Mouse (Mus musculus) mouse embryonic stem cell (cell line): Measurements from ENCODE around the gene Scarf2.

Source experiments
- in situ Hi-C, 2 experiments: fragments of 300-500 bp; cut with MboI; formaldehyde crosslinking; loops; 1 replicate in 1 of 2; 3 replicates in 1 of 2; pipeline ENCODE4 v1.14.3; 2019 to 2020; ENCODE audit warnings: low sequenced_read_pairs in 2 of 2, low pct_unique_long_range_greater_than_20kb in 1 of 2, mixed read lengths in 1 of 2; ENCODE audit not compliant: unreplicated experiment in 1 of 2

Gene Scarf2

DNA sequence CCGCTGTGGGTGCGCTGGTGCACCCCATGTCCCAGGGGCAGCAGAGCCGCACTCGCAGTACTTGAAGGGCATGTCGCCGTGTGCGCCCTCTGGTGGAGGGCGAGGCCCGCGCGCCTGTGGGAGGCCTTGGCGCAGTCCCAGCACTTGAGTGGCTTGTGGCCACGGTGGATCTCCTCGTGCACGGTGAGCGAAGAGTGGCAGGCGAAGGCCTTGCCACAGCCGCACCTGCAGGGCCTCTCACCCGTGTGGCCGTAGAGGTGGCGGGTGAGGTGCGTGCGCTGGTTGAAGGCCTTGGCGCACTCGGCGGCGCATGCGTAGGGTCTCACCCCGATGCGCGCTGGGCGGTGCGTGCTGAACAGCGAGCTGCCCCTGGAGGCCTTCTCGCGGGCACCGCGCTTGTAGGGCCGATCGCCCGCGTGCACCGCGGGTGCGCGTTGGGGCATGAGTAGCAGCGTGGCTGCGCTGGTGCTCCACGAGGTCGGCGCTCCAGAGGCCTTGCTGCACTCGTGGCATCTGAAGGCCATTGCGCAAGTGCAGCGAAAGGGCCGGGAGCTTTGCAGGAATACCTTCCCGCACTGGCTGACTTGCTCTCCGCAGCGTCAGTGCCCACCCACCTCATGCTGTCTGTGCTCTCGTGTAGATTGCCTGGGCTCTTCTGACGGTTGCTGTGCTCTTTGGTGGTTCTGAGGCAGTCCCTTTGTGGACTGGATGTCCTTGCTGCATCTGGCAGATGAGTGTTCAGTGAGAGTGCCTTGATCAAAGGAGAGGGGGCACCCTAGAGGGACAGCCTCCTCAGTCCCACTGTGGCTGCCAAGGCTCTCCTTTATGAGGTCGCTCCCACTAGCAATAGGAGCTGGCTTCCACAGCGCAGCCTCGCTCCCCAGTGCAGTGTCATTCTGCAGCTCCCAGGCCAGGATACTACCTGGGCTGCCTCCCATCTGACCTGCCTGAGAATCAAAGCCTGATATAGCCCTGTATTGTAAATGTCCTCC lies 18.6 kb downstream of the Scarf2 start:
- in situ Hi-C loops = loop anchor here in 1 of 2 experiments (25.0 kb wide), 1 partner anchor 772 kb away; the partner anchor contains the start of gene Tbx1

DNA sequence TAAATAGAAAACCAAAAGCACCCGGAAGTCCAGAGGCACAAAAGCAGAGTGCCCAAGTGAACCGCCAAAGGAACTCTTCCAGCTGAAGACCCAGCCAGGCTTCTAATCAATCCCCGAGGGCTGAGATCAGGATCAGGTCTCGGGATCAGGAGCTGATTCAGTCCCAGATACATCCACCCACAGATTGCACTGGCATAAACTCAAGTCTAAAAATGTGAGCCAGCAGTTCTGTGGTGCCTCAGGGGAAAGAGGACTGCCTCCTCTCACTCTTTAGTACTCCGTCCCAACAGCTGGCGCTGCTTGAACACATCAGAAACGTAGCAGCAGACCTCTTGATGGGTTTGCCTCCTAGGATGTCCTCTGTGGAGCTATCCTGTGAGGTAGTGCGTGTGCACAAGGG lies 19.4 kb downstream of the Scarf2 start:
- in situ Hi-C loops = loop anchor here in 1 of 2 experiments (25.0 kb wide), 1 partner anchor 771 kb away; the partner anchor contains the start of gene Tbx1

DNA sequence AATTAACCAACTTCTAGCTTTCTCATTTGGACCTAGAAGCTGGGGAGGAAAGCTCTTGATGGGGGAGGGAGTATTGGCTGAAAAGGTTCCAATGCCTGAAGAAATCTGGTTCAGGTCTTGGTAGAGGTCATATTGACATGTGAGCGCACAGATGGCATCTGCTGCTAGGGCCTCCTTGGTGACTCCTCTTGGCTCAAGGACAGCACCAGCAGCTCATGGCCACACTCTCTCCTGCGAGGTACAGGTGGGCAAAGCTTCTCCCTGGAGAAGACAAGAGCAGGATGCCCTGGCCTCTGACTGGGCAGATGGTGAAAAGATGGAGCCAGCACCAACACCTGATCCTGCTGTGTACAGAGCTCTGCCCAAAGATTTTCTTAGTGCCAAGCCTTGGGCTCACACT lies 29.4 kb downstream of the Scarf2 start:
- in situ Hi-C loops = no loop called here

DNA sequence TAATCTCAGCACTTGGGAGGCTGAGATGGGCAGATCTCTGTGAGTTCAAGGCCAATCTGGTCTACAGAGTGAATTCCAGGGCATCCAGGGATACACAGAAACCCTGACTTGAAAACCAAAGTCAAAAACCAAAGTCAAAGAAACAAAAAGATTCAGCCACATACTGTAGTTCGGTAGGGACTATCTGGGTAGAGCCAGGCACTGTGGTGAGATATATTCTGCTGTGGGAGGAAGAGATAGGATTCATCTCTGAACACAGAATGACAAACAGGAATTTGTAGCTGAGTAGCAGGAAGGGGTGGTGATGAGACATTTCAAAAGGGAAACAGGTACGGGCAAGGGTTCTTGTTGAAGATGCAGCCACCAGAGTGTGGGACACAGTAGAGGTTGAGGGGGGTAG lies 31.1 kb downstream of the Scarf2 start:
- in situ Hi-C loops = no loop called here

DNA sequence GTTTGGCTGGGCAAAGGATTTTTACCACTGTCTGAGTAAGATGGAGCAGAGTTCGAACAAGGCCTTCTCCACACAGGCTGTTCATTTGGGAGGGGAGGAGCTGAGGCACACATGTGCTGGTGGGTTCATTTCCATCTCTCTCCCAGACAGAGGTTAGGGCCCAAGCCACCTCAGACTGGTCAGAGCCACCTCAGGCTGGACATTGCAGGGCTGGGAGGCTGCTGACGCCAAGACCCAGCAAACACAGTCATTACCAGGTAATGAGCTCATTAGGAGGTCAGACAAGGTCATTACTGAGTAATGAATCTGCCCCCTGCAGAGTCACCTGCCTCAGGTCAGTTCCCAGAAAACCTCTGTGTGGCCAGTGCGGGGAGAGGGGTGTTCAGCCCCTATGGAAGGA lies 31.8 kb downstream of the Scarf2 start:
- in situ Hi-C loops = no loop called here

DNA sequence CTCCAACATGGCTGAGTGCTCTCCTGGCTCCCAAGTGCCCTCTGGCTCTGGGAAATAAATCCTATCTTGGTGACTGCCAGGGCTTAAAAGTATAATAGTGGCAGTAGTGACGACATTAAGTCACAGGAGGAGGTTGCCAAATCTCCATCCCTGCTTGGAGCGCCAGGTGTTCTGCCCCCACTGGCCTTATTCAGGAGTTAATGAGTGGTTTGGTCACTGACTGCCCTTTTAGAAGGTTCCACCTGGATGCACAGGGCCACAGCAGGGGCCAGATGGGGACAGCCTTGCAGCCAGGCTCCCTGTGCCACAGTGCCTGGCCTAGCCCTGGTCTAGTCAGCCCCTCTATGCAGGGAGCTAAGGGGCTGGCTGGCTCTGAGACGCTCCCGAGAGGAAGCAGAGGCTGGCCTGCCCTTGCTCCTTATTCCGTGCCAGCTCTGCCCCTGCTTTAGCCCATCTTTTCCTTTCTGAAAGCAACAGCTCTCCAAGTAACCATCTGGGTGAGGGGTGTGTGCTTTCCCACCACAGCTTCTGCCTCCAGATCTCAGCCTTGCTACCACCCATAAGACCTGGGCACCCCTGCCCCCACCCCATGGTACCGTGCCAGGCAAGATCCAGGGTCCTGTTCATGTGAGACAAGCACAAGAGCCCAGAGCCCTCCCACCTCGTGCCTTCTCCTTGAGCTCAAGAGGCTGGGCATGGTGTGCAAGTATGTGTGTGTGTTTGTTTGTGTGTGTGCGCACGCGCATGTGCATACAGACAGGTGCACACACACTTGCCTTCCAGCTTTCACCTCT lies 33.5 kb downstream of the Scarf2 start:
- in situ Hi-C loops = no loop called here

DNA sequence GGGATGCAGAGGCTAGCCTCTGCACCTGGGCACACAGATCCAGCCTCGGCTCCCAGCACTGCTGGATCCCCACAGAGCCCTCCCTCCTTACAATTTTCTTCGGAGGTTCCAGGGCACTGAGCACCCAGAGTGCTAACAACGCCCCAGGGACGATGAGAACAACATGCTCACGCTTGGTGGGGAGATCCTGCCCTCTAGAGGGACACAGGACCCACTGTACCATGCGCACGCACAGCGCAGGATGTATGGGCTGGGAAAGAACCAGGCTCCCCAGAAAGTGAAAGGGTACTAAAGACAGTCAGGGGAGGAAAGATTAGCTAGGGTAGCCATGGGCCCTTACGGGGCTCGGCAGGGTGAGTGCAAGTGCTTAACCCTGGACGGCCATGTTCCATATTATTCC lies 34.7 kb downstream of the Scarf2 start:
- in situ Hi-C loops = no loop called here

DNA sequence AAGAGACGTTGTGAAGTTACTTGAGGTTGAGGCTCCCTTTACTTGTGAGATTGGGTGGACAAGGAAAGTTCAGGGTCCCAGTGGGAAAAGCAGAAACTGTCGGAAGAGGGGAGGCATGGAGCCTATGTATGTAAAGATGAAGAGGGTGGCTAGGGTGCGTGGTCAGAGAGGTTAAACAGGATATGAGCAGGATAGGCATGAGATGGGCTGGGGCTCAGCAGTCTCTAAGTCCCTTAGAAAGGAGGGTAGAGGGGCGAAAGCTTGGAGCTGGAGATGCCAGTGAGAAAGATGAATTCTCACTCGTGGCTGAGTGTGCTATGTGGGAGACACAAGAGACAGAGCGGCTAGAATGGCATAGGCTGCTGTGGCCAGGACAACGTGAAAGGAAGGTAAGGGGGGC lies 35.7 kb downstream of the Scarf2 start, which contains the start of gene B830017H08Rik:
TSS of gene B830017H08Rik (plus strand) at position 301 of the 400 bp plus-strand sequence.
- in situ Hi-C loops = no loop called here

DNA sequence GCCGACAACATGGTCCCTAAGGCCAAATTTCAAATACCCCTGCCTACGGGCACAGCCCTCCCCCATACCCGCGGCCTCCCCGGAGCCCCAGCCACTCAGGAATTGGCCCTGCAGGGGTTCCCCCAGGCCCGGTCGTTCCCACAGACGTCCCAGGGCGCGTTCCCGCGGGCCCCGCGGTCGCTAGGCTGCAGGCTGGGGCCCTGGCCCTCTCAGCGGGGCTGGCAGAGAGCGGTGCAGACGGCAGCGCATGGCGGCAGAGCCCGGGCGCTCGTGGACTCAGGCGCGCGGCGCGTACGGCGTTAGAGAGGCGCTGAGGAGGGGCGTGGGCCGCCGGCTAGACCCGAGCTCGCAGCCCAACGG lies 36.2 kb downstream of the Scarf2 start:
- in situ Hi-C loops = no loop called here

DNA sequence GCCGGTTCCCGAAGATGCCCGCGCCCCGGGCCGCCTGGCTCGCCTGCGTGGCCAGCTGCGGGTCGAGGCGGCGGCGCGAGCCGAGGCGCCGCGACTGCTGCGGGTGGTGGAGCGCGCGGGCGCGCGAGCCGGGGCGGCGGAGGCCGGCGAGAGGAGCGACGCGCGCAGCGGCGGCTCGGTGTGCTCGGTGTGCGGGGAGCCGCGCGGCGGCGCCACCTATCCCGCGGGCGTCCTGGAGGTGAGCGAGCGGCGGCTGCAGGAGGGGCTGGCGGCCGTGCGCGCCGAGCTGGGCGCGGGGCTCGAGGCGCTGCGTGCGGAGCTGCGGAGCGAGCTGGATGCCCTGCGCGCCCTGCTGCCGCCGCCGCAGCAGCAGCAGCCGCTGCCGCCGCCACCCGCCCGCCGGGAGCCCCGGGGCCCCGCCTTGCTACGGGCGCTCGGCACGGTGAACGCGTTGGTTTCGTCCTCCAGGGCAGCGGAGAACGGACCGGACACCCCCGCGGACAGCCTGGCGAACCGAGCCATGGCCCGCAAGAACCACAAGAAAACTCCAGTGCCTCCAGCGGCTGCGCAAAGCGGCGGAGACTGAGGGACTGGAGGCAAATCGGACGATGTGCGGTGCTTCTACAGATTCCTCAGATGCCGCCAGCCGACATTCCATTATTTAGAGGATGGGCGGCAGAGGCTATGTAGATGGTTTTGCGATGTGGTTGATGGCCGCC lies 36.8 kb downstream of the Scarf2 start:
- in situ Hi-C loops = no loop called here

DNA sequence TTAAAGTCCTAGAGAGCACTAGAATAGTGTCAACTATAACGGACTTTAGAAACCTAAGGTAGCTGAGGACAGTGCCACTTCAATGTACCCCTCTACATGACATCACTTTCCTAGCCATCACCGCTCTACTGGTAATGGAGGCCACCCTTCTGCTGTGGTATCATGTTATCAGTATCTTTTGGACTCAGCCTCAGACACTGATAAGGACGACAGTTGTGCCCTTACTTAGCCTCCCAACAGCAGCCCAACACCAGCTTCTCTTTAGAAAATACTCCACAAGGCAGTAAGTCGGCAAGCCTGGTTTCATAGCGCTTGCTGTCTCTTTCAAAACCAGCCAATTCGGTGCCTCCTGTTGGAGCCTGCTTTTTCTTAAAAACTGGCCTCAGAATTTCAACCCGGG lies 37.5 kb downstream of the Scarf2 start:
- in situ Hi-C loops = no loop called here

DNA sequence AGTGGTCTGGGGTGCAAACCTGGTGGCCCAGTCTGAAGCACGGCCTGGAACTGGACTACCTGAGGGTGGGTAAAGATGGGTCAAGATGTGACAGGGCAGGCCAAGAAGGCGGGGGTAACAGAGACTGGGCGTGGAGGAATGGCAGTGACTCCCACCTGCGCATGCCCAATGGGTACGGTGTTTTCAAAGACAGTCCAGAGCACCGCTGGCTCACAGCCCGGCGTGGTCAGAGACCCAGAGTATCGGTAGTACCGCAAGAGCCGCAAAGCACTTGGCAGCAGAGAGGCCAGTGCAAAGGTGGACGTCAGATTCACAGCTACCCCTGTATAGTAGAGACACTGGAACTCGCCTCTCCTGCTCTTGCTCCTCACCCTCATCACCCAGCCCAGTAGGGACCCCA lies 38.4 kb downstream of the Scarf2 start:
- in situ Hi-C loops = no loop called here

DNA sequence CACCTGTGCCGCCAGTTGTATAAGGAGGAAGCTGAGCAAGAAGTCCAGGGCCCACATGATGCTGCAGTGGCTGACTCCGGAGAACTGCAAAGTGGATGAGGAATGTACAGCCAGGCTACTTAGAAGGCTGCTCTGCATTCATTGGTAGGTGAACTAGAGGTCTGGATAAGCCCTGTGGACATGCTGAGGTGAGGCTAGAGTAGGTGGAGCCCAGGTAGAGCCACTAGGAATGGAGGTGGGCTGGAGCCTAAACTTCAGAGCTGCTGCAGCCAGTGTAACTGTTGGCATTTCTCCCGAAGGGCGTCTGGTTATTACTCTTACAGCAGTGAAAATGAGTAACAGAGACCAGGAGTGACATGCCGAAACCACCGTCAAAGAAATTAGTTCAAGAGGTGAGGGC lies 41.0 kb downstream of the Scarf2 start, which contains the start of gene Car15:
TSS of gene Car15 (minus strand) at position 314 of the 400 bp plus-strand sequence.
- in situ Hi-C loops = no loop called here

DNA sequence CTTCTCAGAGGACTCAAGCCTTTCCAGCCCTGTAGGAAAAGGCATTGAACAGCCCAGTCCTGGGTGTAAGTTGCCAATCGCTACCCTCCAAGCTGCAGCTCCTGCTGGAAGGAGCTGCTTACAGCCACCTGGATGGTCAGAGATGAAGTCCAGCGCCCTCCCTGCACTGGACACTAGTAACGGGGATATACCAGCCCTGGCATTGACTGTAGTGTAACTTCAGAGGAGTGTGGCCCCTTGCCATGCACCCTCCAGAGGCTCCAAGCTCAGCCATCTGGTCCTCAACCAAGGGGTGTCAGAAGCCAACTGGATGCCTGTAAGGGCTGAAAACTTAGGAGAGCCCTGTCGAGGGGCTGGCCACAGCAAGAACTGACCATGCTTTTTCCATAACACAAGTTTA lies 42.9 kb downstream of the Scarf2 start:
- in situ Hi-C loops = no loop called here

DNA sequence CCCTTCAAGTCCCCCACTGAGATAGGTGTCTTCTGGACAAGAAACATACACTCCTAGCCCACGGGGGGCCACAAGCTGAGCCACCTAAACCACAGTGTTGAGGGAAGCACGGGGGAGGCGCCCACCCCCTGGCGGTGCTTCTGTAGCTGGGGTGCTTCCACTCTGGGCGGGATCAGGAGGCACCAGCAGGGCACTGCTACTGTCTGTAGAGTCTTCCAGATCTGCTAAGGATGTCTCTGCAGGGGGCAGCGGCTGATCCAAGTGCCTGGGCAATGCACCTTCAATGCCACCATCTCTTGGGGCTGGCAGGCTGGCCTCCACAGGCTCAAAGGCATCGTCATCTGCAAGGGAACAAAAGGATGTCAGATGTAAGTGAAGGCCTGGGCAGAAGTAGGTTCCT lies 45.4 kb downstream of the Scarf2 start:
- in situ Hi-C loops = no loop called here

DNA sequence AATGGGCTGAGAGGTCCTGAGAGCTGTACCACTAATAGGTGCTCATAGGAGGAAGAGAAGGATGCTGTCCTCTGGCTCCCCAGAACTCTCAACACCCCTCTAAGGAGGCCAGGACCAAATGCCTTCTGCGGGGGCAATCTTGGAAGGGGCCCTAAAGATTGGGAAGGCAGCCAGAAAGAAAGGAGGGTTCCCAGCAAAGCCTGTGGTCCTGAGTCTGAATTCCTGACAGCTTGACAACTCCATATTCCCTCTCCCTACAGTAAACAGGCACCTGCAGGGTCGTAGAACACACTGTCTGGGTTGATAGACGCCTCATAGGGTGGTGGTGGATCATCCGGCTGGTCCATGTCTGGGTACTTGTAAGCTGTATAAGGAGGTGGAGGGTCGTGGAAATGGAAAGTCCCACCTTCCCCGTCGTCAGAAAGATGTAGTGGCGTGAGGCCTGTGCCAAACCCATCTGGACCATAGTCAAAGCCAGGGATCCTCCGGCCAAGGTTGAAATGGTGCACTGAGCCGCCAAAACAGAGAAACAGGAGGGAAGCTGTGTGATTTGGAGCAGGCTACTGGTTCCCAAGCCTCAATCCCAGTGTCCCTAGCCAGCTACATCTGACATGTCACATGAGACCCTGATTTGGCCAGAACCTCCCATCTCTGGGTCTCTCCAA lies 46.8 kb downstream of the Scarf2 start:
- in situ Hi-C loops = no loop called here

DNA sequence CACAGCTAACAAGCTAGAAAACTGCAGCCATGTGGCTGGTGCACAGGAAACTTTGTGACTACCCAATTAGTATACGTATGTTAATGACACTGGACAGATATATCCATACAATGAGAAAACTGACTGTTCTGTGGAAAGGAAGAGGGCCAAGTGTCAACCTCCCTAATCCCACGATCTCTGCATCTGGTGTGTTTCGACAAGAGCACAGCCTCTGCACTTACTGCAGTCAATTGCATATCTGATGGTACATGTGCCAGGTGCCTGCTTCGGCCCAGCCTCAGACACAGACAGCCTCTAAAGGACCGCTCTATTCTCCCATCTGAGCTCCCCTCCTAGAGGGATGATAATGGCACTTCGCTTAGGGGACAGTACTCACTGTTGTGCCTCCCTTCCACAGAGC lies 51.3 kb downstream of the Scarf2 start:
- in situ Hi-C loops = no loop called here

DNA sequence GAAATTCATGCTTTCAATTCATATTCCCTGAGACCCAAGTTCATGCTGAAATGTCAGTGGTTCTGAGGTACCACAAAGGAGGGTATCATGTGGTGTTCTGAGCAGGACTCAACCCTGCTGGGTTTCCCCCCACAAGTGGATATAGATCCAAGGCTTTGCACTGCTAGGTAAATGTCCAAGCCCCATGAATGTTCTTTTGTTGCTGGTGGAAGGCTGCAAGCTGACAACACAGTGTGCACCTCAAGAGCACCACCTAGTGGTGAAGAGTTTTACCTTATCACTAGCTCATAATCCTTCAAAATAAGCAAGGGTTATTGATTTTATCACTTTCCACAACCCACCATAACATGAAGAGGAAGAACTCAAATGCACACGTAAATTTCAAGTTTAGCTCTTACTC lies 51.8 kb downstream of the Scarf2 start:
- in situ Hi-C loops = no loop called here
